Mouse (Mus musculus): ENCODE data around the gene Bcar1. TPM values are rescaled to one million over a fixed set of nuclear protein-coding genes. Genes with fewer than 3 reads are reported as not detected.

Bcar1 gene
- total RNA-seq, 2 experiments from 2014 or later, result 66.1 to 69.7 TPM

GRCm38 (mm10) chr8:111716603-111717487 is 26.8 kb downstream of the Bcar1 start:
- Histone ChIP-seq H3K27ac (peak overlapping the region; percentile 96), H3K4me3 (peak overlapping the region; percentile 2)
- TF ChIP-seq CTCF (conservative IDR thresholded peaks at IDR 0.05), result no peak
- peak; percentile 75 to 76 for DNase-seq (ENCODE audit: low spot score in 2 of 2)

DNA sequence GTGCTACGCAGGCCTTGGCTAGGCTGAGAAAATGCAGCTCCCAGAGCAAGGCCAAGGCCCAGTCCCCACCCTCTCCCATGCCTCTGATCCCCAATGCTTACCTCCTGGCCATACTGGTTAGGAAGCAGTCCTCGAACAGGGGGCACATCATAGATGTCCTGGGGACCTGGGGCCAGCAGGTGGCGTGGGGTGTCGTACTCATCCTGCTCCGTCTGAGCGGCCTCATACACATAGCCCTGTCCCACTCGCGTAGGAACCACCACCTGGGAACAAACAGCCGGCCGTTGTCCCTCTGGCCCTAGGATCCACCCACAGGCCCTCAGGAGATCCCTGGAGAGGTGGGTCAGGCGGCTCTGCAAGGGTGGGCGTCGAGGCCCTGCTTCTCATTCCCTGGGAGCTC is 28.1 kb downstream of the Bcar1 start:
- peak overlapping the region; percentile 96; the same call in 1 of the 2 replicates for H3K27ac ChIP-seq
- DNase-seq (ENCODE audit: low spot score in 2 of 2), result no peak
- TF ChIP-seq CTCF (conservative IDR thresholded peaks at IDR 0.05), result no peak
- no peak overlapping the region for H3K4me3 ChIP-seq

DNA sequence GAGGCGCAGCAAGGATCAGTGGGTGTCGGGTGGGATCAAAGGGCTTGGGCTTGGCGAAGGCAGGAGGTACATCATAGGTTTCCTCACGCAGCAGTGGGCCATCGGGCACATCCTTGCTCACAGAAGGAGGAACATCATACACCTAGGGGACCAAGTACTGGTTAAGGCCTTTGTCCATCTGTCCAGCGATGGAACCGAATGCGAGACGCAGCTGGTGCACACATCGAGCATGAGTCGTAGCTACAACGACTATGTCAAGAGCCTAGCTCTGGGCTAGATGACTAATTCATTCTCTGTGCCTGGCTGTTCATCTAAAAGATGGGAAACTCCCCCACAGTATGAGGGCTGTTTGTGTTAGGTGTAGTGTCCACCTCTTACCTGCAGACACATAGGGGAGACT is 29.3 kb downstream of the Bcar1 start:
- Histone ChIP-seq H3K27ac (peak overlapping the region; percentile 76), H3K4me3 (no peak overlapping the region)
- TF ChIP-seq CTCF (conservative IDR thresholded peaks at IDR 0.05), result no peak
- DNase-seq (ENCODE audit: low spot score in 2 of 2), result no peak

DNA sequence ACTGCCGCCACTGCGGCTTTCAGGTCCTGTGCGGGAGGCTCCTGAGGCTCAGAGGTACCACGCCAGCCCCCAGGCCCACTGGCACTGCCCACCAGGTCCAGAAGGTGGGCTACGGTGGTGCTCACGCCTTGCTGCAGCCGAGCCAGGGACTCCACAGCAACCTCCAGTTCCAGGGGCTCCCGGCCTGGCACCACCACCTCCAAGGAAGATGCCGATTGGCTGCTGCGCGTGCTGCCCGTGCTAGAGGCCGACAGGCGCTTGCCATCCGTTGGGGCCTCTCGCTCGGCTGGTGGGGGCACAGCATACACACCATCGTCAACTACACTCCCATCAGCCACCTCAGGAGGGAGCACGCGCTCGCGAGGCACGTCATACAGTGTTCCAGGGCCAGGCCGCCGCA is 29.8 kb downstream of the Bcar1 start:
- no peak overlapping the region for H3K4me3 ChIP-seq
- H3K27ac ChIP-seq, result peak overlapping the region; percentile 76
- peak; percentile 41 for TF ChIP-seq CTCF (conservative IDR thresholded peaks at IDR 0.05)
- DNase-seq (ENCODE audit: low spot score in 2 of 2), result no peak

DNA sequence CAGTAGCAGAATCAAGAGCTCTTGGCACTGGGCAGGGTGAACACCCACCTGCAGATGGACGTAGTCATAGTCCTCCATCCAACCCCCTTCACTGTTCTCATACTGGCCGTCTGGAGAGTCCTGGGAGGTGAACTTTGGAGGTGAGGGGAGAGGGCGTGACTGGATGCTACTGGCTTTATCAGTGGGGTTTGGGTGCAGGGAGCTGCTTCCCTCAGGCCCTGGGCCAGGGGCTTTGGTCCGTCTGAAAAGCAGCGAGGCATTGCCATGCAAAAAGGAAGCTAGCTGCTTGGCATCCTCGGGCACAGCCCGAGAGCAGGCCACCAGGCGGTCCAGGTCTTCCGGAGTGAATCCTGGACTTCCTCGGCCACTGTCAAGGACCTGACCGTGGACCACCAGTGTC is 30.3 kb downstream of the Bcar1 start:
- no peak for TF ChIP-seq CTCF (conservative IDR thresholded peaks at IDR 0.05)
- Histone ChIP-seq H3K27ac (peak overlapping the region; percentile 76), H3K4me3 (no peak overlapping the region)
- DNase-seq (ENCODE audit: low spot score in 2 of 2), result no peak

- no peak overlapping the region for H3K4me3 ChIP-seq
- peak; percentile 84 for TF ChIP-seq CTCF (conservative IDR thresholded peaks at IDR 0.05)
- DNase-seq (ENCODE audit: low spot score in 2 of 2), result peak in 1 of 2 experiments; percentile 74
- H3K27ac ChIP-seq, result peak overlapping the region; percentile 76
Observed at GRCm38 (mm10) chr8:111712588-111712987, 31.0 kb downstream of the Bcar1 start.

DNA sequence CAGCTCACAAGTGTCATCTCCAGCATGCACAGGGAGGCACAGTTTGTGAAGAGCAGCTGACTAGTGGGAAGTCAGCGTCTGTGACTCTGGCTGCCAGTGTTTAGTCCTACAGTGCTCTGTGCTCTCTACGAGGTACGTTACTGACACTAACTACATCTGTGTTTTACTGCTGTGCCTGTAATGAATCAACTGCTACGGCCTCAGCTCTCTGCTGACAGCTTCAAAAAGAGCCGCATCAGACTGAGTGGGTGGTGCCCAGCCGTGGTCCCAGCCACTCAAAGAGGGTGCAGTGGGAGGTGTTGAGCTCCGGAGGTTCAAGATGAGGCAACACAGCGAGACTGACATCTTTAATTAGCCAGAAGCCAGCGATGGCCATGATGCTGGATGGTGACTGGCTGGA is 31.5 kb downstream of the Bcar1 start:
- no peak for TF ChIP-seq CTCF (conservative IDR thresholded peaks at IDR 0.05)
- DNase-seq (ENCODE audit: low spot score in 2 of 2), result peak; percentile 67 to 70
- H3K27ac ChIP-seq, result peak overlapping the region; percentile 76

DNA sequence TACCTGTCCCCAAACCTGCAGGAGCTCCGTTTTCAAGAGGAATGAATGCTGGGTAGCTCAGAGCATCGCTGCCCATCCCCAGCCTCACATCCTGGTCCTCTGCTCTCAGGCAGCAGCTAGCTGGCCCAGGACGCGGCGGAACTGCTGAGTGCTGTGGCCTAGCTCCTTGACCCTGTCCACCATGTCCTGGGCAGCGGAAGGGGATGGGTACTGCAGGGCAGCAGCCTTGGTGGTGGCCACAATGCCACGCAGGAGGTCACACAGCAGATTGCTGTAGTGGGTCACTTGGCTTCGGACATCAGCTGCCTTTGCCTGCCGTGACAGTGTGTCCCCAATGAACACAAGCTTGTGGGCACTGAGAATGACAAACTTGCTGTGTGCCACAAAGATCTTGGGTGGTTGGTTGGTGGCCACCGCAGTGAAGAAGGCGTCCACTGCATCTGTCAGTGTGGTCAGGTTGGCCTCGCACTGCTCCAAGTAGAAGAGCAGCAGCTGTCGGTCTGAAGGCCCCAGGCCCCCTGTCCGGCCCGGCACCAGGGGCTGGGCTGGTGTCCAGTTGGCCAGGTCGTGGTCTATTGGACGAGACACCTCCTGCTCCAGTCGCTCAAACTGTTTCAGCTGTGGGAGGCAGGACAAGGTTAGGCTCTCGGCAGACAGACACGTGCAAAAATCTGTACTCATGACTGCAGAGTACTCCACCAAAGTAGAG is 32.7 kb downstream of the Bcar1 start:
- H3K4me3 ChIP-seq, result no peak overlapping the region
- no peak for TF ChIP-seq CTCF (conservative IDR thresholded peaks at IDR 0.05)
- no peak for DNase-seq (ENCODE audit: low spot score in 2 of 2)
- H3K27ac ChIP-seq, result no peak overlapping the region

More for the DNA sequence above, 31.5 kb downstream of the Bcar1 start:
- no peak overlapping the region for H3K4me3 ChIP-seq

DNA sequence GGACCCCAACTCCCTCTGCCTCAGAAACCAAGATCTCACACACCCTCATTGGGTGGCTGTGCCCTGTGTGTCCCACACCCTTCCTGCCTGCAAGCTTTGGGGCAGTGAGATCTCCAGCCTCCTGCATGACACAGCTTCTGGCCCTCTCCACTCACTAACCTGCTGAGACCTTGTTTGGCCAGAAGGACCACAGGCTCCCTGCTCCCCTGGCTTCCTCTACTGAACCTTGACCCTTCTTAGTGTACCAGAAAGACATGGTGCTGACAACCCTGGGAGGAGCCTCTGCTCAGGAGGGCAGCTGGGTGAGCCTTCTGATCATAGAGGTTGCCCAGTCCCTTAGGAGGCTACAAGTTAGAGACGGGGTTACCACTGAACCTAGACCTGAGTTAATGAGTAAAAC is 34.4 kb downstream of the Bcar1 start:
- DNase-seq (ENCODE audit: low spot score in 2 of 2), result no peak
- Histone ChIP-seq H3K27ac (no peak overlapping the region), H3K4me3 (no peak overlapping the region)
- TF ChIP-seq CTCF (conservative IDR thresholded peaks at IDR 0.05), result no peak

DNA sequence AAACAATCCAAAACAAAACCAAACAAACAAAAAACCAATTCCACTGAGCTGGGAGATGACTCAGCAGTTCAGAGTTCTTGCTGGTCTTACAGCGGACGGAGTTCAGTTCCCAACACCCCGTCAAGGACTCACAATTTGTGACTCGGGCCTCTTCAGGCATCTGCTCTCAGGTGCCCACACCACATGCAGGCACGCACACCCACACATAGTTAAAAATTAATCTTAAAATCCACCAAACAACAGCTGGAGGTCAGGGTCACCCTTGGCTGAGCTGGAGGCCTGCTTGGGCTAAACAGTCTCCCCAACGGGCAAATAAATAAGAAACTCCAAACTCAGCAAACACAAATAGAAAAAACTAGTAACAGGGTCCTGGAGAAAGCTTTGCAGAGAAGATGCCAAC is 35.3 kb downstream of the Bcar1 start:
- Histone ChIP-seq H3K27ac (peak overlapping the region; percentile 7; the same call in 1 of the 2 replicates), H3K4me3 (no peak overlapping the region)
- no peak for TF ChIP-seq CTCF (conservative IDR thresholded peaks at IDR 0.05)
- no peak for DNase-seq (ENCODE audit: low spot score in 2 of 2)

DNA sequence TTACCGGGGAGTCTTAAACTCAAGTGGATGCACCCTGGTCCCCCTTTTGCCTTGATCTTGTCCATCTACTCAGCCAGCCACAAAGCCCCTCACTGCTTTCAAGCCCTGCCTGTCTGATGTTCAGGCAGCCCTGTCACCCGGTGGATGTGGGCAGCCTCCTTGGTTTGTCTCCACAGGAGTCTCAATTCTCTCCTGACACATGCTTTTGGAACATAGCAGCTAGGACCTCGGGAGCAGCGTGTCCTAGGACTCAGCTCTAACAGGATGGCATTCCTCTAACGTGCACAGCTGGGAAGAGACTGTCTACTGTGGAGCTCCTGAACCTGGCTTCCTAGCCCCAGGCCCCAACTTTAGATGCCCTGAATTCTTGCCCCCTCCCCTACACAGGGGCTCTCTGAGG is 37.9 kb downstream of the Bcar1 start:
- no peak overlapping the region for H3K27ac ChIP-seq
- H3K4me3 ChIP-seq, result no peak overlapping the region
- no peak for TF ChIP-seq CTCF (conservative IDR thresholded peaks at IDR 0.05)
- DNase-seq (ENCODE audit: low spot score in 2 of 2), result no peak

DNA sequence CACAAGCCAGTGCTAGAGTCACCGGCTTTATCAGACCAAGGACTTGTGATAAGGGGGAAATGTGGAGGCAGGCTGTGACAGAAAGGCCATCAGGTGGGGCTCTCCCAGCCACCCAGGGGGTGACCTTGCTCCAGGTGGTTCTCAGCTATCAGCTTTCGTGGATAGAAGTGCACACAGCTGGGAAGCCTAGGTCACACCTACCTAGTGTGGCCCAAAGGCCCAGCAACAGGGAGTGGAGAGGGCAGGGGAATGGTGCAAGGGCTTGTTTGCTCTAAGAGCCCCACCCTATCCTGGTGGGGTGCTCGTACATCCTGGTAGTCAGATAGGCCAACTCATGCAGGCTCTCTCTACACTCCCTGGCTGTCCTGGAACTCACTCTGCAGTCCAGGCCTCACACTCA is 38.4 kb downstream of the Bcar1 start:
- DNase-seq (ENCODE audit: low spot score in 2 of 2), result no peak
- no peak for TF ChIP-seq CTCF (conservative IDR thresholded peaks at IDR 0.05)
- no peak overlapping the region for H3K4me3 ChIP-seq
- no peak overlapping the region for H3K27ac ChIP-seq

DNA sequence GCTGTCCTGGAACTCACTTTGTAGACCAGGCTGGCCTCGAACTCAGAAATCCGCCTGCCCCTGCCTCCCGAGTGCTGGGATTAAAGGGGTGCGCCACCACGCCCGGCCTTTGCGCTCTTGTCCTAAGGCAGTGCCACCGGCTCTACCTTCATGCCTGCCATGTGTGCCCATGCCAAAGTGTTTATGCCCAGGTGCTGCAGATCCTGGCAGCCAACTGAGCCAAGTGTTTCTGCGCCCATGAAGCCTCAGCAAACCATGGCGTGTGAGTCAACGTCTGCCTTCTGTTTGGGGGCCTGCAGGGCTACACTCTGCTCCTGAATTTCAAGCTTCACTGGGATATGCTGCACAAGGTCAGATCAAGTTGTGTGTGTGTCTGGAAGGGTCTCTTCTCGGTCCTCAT is 39.0 kb downstream of the Bcar1 start:
- Histone ChIP-seq H3K4me3 (no peak overlapping the region), H3K27ac (no peak overlapping the region)
- no peak for DNase-seq (ENCODE audit: low spot score in 2 of 2)
- TF ChIP-seq CTCF (conservative IDR thresholded peaks at IDR 0.05), result no peak

Measured in layer of hippocampus, adult 2 months (tissue).